In genomic region chr5:145226453-145226852, GRCm38 (mm10) we compare ENCODE assay signal across 16 mouse cellular contexts.
"Had no signal": no experiment of that assay in that cellular context is flagged by ENCODE, and none has a peak within 500 bp of the region (broad histone marks: within the 10 kb centered on the region; RNA-seq: fewer than 3 reads in every experiment).

No protein-coding gene starts in this region.

- ATAC-seq: lung, postnatal 0 days; midbrain, embryonic 13.5 days; midbrain, embryonic 15.5 days had no signal

- H3K9ac ChIP-seq: lung, embryonic 15.5 days; midbrain, embryonic 13.5 days; midbrain, embryonic 15.5 days; neural tube, embryonic 12.5 days had no signal

- H3K27ac ChIP-seq: lung, embryonic 15.5 days; macrophage; midbrain, embryonic 13.5 days; midbrain, embryonic 15.5 days; neural tube, embryonic 12.5 days had no signal

- H3K4me3 ChIP-seq: lung, embryonic 15.5 days; megakaryocyte, embryonic 14.5 days; midbrain, embryonic 13.5 days; midbrain, embryonic 15.5 days; neural tube, embryonic 12.5 days had no signal

- DNase-seq: lung, adult 2 months; lung, postnatal 14 days; lung, postnatal 36 days; right cerebral cortex, postnatal 14 days; spleen, adult 18-20 months; thymus, adult 18-20 months; thymus, postnatal 14 days; thymus, postnatal 36 days had no signal

- H3K4me2 ChIP-seq: lung, embryonic 15.5 days; midbrain, embryonic 11.5 days; midbrain, embryonic 13.5 days; midbrain, embryonic 15.5 days; neural tube, embryonic 12.5 days had no signal

- H3K27me3 ChIP-seq: lung, embryonic 15.5 days; megakaryocyte, embryonic 14.5 days; midbrain, embryonic 13.5 days; midbrain, embryonic 15.5 days; neural tube, embryonic 12.5 days had no signal

- H3K9me3 ChIP-seq: lung, embryonic 15.5 days; megakaryocyte, embryonic 14.5 days; midbrain, embryonic 13.5 days; midbrain, embryonic 15.5 days; neural tube, embryonic 12.5 days had no signal
